ENCODE assay signal across 8 mouse cellular contexts in the genomic region with DNA sequence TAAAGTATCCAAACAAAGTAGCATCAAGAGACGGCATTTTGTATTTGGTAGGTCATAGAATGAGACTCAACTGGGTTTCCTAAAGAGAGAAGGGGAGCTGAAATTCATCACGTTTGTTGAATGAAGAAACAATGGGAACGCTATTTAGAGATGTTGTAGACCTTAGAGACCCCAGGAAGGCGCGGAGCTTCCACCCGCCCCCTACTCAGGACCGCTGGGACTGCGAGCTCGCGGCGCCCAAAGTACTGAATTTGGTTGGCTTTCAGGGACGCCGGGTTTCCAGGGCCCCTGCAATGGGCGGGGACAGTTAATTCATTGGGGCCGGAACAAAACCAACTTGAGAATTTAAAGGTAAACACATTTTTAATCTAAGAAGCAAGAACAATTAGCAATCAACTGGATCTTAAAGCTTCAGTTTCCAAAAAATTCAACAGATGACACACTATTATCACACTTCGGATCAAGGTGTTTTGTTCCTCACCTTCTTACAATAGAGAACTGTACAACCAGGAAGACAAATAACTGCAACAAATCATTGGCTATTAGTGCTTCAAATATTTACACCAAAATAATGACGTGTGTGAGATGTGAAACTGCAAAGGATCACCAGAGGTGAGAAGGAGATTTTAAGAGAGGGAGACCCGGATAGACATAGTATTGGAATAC. TPM values are rescaled to one million over a fixed set of nuclear protein-coding genes. Genes with fewer than 3 reads are reported as not detected.
A peak's percentile ranks its signal among the peaks of the same experiment; 100 is the strongest.
DNase-seq lines count a peak whose midpoint lies in the region; ATAC-seq lines count a peak whose summit lies in the region.

Vps45 (minus strand) TSS at position 236 of the 666 bp plus-strand sequence.

- H3K4me1 ChIP-seq in midbrain, embryonic 10.5 days, result peaks cover 21% of the 10 kb centered on the region

- ATAC-seq in inflammation-experienced regulatory T-cells, adult 6 months, result peak; percentile 84

- H3K36me3 ChIP-seq in midbrain, embryonic 10.5 days, result no peaks in the 10 kb centered on the region

- intact Hi-C loops in left cerebral cortex, postnatal 36 days (cut with DNase I), result no loop called here

- peak within 1 kb of the TSS; percentile 93 for H3K27ac ChIP-seq in midbrain, embryonic 10.5 days (replicated peaks)

- no peaks in the 10 kb centered on the region for H3K9me3 ChIP-seq in midbrain, embryonic 10.5 days (replicated peaks)

- peak within 1 kb of the TSS; percentile 69 for H3K4me3 ChIP-seq in midbrain, embryonic 10.5 days

- DNase-seq in layer of hippocampus, adult 11-12 months (ENCODE audit: low spot score), result peak; percentile 74
- no peak for DNase-seq in layer of hippocampus, adult 9-10 months (ENCODE audit: low spot score)
- peak; percentile 78 for DNase-seq in embryo, embryonic 10.5 days (ENCODE audit: low spot score)
- DNase-seq in gastrocnemius, postnatal 25 days, result peak; percentile 45
- peak; percentile 74 to 79 for DNase-seq in left cerebral cortex, postnatal 36 days (ENCODE audit: low spot score in 2 of 2)
- peak; percentile 76 for DNase-seq in midbrain, embryonic 10.5 days (ENCODE audit: low spot score)
- peak; percentile 55 for DNase-seq in spleen, adult 12 weeks (ENCODE audit: low spot score)

- no peaks in the 10 kb centered on the region for H3K27me3 ChIP-seq in midbrain, embryonic 10.5 days (ENCODE audit: low read depth, poor library complexity, severe bottlenecking)

- 2% methylated on average over 18 of the region's 18 CpGs for WGBS in midbrain, embryonic 10.5 days

RNA-seq across cellular contexts. Expression of gene Vps45, which starts in this region (rescaled TPM):
- 10 to 100 TPM; 17.0 to 22.2 TPM for total RNA-seq in gastrocnemius, postnatal 25 days (2021)
- polyA plus RNA-seq in inflammation-experienced regulatory T-cells, adult 6 months (2017; shearing (Covaris generic)), result 10 to 100 TPM; 21.2 to 23.9 (median 23.9) TPM
- total RNA-seq in left cerebral cortex, postnatal 36 days (2021), result 10 to 100 TPM; 40.5 to 42.1 TPM
- polyA plus RNA-seq in midbrain, embryonic 10.5 days (2016; fragmentation: Nextera tagmentation; extraction: Ambion mirVana), result 28.6 and 33.3 TPM in 2 replicates
